Mouse (Mus musculus) embryonic facial prominence, embryonic 14.5 days (tissue): ENCODE data around the gene Smim27. TPM values are rescaled to one million over a fixed set of nuclear protein-coding genes. Genes with fewer than 3 reads are reported as not detected.

ENCODE experiments used
- ATAC-seq: fragments of 200-750 bp; cut with Nextera tagmentation; 2 replicates; pipeline ENCODE4 v1.8.0; 2017; ENCODE audit warnings: low read depth, moderate number of reproducible peaks, moderate TSS enrichment
- DNase-seq: peaks from one replicate; pipeline ENCODE4 v3.0.0-alpha.2; 2015; ENCODE audit warnings: low spot score
- H3K27ac ChIP-seq: fragments of 300-500 bp; sonication (generic); replicated peaks from 2 replicates; pipeline ENCODE4 v1.5.1; 2014; ENCODE audit warnings: low read depth, mild to moderate bottlenecking, low read length, moderate library complexity
- H3K27me3 ChIP-seq: fragments of 300-500 bp; sonication (generic); replicated peaks from 2 replicates; pipeline ENCODE4 v1.6.1; 2014; ENCODE audit warnings: low read length; ENCODE audit not compliant: control insufficient read depth, insufficient read depth
- H3K36me3 ChIP-seq: fragments of 300-500 bp; sonication (generic); 2 replicates; pipeline ENCODE4 v1.6.1; 2014; ENCODE audit warnings: low read length, mixed read lengths; ENCODE audit not compliant: control insufficient read depth, insufficient read depth
- H3K4me1 ChIP-seq: fragments of 300-500 bp; sonication (generic); 2 replicates; pipeline ENCODE4 v1.6.1; 2014; ENCODE audit warnings: antibody characterized with exemption, low read length; ENCODE audit not compliant: control insufficient read depth, insufficient read depth
- H3K4me2 ChIP-seq: fragments of 300-500 bp; sonication (generic); 2 replicates; pipeline ENCODE4 v1.6.1; 2014; ENCODE audit warnings: low read depth, mild to moderate bottlenecking, low read length, moderate library complexity, mixed read lengths
- H3K4me3 ChIP-seq: fragments of 300-500 bp; sonication (generic); 2 replicates; pipeline ENCODE4 v1.5.1; 2014; ENCODE audit warnings: low read depth, mild to moderate bottlenecking, low read length
- H3K9ac ChIP-seq: fragments of 300-500 bp; sonication (generic); 2 replicates; pipeline ENCODE4 v1.6.1; 2014; ENCODE audit warnings: low read depth, mild to moderate bottlenecking, low read length, moderate library complexity, mixed read lengths
- H3K9me3 ChIP-seq: fragments of 300-500 bp; sonication (generic); 2 replicates; pipeline ENCODE4 v1.6.1; 2016; ENCODE audit warnings: low read length; ENCODE audit not compliant: control insufficient read depth
- WGBS: fragments of 180-500 bp; shearing (Covaris S2); extraction: QIAGEN DNeasy Blood & Tissue Kit; methylation state at CpG from one replicate; pipeline ENCODE4 v1.1.7; 2014; 5-methylcytosine and 5-hydroxymethylcytosine counted together
- polyA plus RNA-seq: library from polyadenylated mRNA; unstranded; fragments of >200 nt; fragmentation: Nextera tagmentation; extraction: Ambion mirVana; gene quantifications from 2 replicates; pipeline ENCODE4 v1.2.1, GENCODE M21; 2014

The Smim27 gene
- polyA plus RNA-seq, 1 experiment from 2014 or later: 47.1 TPM

DNA sequence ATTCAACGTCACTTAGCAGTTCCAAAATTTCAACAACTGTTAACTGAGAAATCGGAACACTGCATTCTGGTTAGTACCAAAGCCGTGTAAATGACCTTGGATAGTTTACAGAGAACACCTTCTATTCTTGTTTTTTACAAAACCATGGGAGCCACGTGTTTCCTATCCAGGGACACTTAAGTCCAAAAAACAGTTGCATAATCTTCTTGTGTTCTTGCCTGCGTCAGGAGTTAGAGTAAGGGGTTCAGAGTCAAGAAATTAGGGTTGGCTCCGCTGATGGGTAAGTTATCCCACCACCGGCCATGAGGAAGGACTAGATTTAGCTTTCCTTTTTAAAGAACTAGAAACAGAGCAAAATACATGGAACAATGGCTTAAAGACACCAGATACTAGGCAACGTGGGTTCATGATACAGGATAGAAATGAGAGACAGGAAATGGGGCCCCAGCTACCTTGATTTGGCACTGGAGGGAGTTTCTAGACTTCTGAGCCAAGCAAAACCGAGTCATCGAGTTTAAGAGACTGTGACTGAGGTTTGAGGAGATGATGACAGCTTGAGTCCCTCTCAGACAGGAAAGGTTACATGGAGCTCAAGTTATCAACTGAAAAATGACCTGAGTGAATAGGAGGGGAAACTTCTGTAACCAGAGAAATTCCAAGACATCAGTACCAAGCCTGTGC is 33.2 kb downstream of the Smim27 start:
- Histone ChIP-seq H3K9ac (no peak overlapping the region), H3K4me3 (no peak overlapping the region), H3K27me3 (no peaks in the 10 kb centered on the region), H3K36me3 (no peaks in the 10 kb centered on the region), H3K4me1 (no peaks in the 10 kb centered on the region), H3K27ac (no peak overlapping the region), H3K9me3 (no peaks in the 10 kb centered on the region), H3K4me2 (no peak overlapping the region)
- no peak for ATAC-seq
- 75% methylated on average over 10 of the region's 10 CpGs for whole genome bisulfite sequencing
- DNase-seq: no peak

GRCm38 (mm10) chr4:40309682-40310081 is 40.3 kb downstream of the Smim27 start:
- DNase-seq (no peak), ATAC-seq (no peak)
- Histone ChIP-seq H3K27me3 (no peaks in the 10 kb centered on the region), H3K4me3 (no peak overlapping the region), H3K9me3 (no peaks in the 10 kb centered on the region), H3K36me3 (no peaks in the 10 kb centered on the region), H3K9ac (no peak overlapping the region), H3K27ac (no peak overlapping the region), H3K4me1 (no peaks in the 10 kb centered on the region), H3K4me2 (no peak overlapping the region)

DNA sequence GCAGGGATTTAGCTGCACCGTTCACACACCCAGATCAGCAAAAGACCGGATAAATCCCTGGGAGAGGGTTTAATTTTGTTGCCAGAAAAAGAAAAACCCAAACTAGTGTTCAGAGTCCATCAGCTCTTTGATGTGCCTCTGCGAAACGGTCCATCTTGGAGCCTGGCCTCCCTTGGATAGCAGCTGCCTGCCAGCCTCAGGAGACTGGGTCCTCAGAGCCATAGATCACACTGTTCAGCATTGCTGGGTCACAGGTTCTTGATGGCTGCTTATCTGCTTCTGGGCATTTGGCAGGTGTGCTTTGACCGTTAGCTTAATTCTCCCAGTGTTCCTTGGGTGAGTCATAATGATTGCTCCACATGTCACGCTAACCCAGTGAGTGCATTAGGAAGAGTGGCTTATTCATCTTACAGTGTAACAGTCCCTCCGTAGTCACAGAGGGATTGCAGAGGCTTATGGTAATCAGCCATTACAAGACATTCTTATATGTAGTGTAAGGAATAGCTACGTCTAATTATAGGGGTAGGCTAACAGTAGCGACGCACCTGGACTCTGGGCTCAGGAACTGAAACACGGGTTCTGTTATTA is 41.5 kb downstream of the Smim27 start:
- no peak overlapping the region for H3K9ac ChIP-seq
- H3K27ac ChIP-seq: no peak overlapping the region
- no peaks in the 10 kb centered on the region for H3K4me1 ChIP-seq
- H3K27me3 ChIP-seq: no peaks in the 10 kb centered on the region
- no peaks in the 10 kb centered on the region for H3K36me3 ChIP-seq
- DNase-seq: peak; percentile 27
- no peak overlapping the region for H3K4me3 ChIP-seq
- H3K4me2 ChIP-seq: no peak overlapping the region
- ATAC-seq: peak; percentile 88
- no peaks in the 10 kb centered on the region for H3K9me3 ChIP-seq
- 68% methylated on average over 11 of the region's 11 CpGs for WGBS

DNA sequence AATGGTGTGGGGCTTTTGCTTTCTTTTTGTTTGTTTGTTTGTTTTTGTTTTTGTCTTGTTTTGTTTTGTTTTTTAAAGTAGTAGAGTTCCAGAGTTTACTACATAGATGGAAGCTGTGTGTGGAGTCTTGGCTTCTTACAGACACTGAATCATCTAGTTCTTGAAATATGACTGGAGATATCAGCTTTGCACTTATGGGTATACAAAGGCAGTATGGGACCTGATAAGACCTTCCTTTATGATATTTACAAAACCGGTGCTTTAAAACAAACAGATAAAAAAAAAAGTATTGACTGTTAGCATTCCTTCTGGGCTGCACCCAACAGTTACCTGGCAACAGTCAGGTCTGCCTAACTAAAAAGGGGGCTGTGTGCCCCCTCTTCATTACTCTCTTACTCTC is 42.8 kb downstream of the Smim27 start:
- Histone ChIP-seq H3K27me3 (no peaks in the 10 kb centered on the region), H3K4me1 (no peaks in the 10 kb centered on the region)
- 91% methylated on average over 1 of the region's 1 CpGs for WGBS

GRCm38 (mm10) chr4:40313026-40313425 is 43.6 kb downstream of the Smim27 start:
- H3K36me3 ChIP-seq: no peaks in the 10 kb centered on the region
- WGBS: 71% methylated on average over 6 of the region's 6 CpGs
- no peak overlapping the region for H3K4me2 ChIP-seq
- no peaks in the 10 kb centered on the region for H3K9me3 ChIP-seq
- H3K27ac ChIP-seq: no peak overlapping the region
- no peaks in the 10 kb centered on the region for H3K27me3 ChIP-seq
- no peak overlapping the region for H3K4me3 ChIP-seq
- no peak for ATAC-seq
- no peak for DNase-seq
- H3K9ac ChIP-seq: no peak overlapping the region
- H3K4me1 ChIP-seq: no peaks in the 10 kb centered on the region

More for the DNA sequence above, 42.8 kb downstream of the Smim27 start:
- Histone ChIP-seq H3K36me3 (no peaks in the 10 kb centered on the region), H3K27ac (no peak overlapping the region), H3K9me3 (no peaks in the 10 kb centered on the region), H3K4me3 (no peak overlapping the region), H3K9ac (no peak overlapping the region), H3K4me2 (no peak overlapping the region)
- no peak for ATAC-seq
- DNase-seq: no peak

DNA sequence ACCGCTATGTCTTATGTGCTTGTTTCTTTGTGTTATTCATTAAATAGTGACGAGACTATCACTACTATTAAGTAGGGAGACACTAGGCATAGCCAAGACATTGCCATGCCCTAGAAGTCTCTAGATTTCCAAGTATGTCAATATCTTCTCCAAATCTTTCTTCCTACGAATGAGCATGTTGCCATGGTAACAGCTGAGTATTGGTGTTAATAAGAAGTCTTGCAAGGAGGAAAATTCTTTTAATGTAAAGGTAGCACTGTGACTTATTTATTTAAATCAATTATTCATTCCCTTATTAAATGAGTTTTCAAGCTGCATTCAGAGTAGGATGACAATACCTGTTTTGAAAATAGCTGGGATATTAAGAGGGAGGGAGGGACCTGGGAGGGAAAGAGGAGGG is 48.0 kb downstream of the Smim27 start:
- Histone ChIP-seq H3K27me3 (no peaks in the 10 kb centered on the region), H3K9ac (no peak overlapping the region), H3K4me3 (no peak overlapping the region), H3K9me3 (no peaks in the 10 kb centered on the region), H3K4me2 (no peak overlapping the region), H3K36me3 (no peaks in the 10 kb centered on the region), H3K4me1 (no peaks in the 10 kb centered on the region), H3K27ac (no peak overlapping the region)
- ATAC-seq (no peak), DNase-seq (no peak)
- WGBS: 80% methylated on average over 3 of the region's 3 CpGs

Other genes with a start within 250 kb of the Smim27 start
- 48.0 and 51.4 TPM in 2 replicates for gene Aco1, start 126.5 kb upstream of the Smim27 start, polyA plus RNA-seq
- gene Ddx58, start 29.8 kb upstream of the Smim27 start, polyA plus RNA-seq: 9.0 and 9.7 TPM in 2 replicates
- gene Topors, start 271 bp downstream of the Smim27 start, polyA plus RNA-seq: 37.8 and 40.0 TPM in 2 replicates
- 276 and 290 TPM in 2 replicates for gene Ndufb6, start 9.8 kb downstream of the Smim27 start, polyA plus RNA-seq
- 1.4 TPM in 2 replicates for gene Tmem215, start 202.6 kb downstream of the Smim27 start, polyA plus RNA-seq